Mouse (Mus musculus) heart, adult 18-20 months (tissue): ENCODE data around the gene Kcmf1. TPM values are rescaled to one million over a fixed set of nuclear protein-coding genes. Genes with fewer than 3 reads are reported as not detected.

ENCODE experiments used
- DNase-seq, 2 experiments: peaks; one replicate each; pipeline ENCODE4 v3.0.0; 2021 to 2022; ENCODE audit warnings: mixed read lengths in 1 of 2
- long read RNA-seq, 2 experiments: library from polyadenylated mRNA; stranded (forward); transcript quantifications; one replicate each; pipeline ENCODE4 v2.0.0; 2021
- total RNA-seq, 2 experiments: library from RNA; stranded (reverse); gene quantifications; 2 replicates each; pipeline ENCODE4 v1.2.3; 2021

Gene Kcmf1
- total RNA-seq: 100 to 1,000 TPM in 1 of 2 experiments, 10 to 100 TPM in 1; 97.7 to 104 TPM
- long read RNA-seq, experiment 1, transcript Kcmf1-201 (7 exons, 3,251 nt): major isoform, 75 of 118 reads
- long read RNA-seq, experiment 1, partial matches to known transcripts: 36 of 118 reads
- long read RNA-seq, experiment 1, other reads (novel, unspliced or antisense): 4 of 118 reads
- long read RNA-seq, experiment 2, transcript Kcmf1-201 (7 exons, 3,251 nt): major isoform, 26 of 59 reads
- long read RNA-seq, experiment 2, partial matches to known transcripts: 3 of 59 reads
- long read RNA-seq, experiment 2, other reads (novel, unspliced or antisense): 30 of 59 reads

DNA sequence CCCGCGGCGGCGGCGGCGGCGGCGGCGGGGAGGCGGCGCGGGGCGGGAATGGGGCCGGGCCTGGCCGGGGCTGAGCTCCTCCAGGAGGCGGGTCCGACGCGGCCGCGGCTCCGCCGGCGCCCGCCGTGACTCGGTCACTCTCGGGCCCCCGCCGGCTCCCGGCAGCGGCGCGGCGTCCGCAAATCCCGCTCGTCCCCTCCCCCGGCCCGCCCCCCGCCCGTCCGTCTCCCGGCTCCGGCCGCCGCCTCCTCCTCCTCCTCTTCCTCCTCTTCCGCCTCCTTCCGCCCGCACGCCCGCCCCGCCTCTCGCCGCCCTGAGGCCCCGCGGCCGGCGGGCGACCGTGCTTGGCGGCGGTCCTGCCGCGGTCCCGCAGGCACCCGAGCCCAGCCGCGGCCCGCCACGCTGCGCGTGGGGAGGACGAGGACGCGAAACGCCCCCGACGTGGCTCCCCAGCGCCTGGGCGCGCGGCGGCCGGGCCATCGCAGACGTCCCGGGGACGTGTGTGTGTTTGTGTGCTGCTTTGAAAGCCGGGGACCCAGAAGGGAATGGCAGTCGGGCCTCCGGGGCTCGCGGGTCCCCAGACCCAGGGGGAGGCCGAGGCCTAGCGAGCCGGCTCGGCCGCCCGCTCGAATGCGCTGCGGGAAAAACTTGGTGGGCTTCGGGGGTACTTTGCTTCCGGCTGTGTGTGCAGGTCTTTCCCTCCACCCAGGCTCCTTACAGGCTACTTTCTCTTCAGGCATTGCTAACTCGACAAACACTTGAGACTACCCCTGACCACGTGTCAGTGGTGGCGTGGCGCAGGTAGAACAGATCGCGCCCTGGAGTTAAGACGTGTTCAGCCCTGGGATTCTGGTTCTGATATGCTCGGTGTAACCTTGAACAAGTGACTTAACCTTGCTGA lies at the start of gene Kcmf1:
TSS of gene Kcmf1 (minus strand) at position 199 of the 901 bp plus-strand sequence.
- DNase-seq: peak; percentile 86 to 91

DNA sequence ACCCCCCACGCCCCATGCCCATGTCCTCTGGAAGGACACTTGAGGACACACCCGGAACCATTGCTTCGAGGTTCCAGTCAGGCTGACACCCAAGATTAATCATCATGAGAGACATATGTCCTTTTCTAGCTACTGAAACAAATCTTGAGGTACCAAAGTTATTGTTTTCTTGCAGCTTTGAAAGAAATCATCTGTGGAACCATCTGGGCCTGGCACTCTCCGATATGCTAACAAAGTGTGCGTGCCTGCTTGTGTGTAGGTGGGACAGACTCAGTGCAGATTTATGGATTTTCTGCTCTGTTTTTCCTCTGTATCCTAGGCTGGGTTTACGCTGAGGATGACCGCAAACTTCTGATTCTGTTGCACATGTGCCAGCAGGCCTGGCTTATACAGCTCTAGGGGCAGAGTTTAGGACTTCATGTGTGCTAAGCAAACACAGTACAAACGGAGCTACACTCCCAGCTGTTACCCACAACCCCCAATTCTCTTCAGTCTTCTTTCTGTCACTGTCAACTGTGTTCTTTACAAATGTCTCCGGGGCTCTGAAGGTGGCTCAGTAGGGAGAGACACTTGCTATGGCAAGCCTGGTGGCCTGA lies 49.5 kb upstream of the Kcmf1 start:
- DNase-seq: no peak

DNA sequence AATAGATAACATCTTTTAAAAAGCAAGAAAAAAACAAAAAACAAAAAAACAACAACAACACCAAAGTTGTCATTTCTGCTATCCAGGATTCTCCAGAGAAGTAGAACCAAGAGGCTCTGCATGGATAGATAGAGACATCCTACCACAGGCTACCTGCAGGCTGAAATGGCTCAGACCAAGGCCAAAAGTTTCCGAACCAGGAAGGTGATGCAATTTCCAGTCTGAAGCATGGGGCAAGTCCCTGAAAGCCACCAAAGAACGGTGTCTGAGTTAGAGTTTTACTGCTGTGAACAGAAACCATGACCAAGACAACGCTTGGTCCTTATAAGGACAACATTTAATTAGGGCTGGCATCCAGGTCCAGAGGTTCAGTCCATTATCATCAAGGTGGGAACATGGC lies 48.6 kb upstream of the Kcmf1 start:
- DNase-seq: no peak

- DNase-seq: peak in 1 of 2 experiments; percentile 46
Measured at GRCm38 (mm10) chr6:72947960-72948359, 48.2 kb upstream of the Kcmf1 start.

DNA sequence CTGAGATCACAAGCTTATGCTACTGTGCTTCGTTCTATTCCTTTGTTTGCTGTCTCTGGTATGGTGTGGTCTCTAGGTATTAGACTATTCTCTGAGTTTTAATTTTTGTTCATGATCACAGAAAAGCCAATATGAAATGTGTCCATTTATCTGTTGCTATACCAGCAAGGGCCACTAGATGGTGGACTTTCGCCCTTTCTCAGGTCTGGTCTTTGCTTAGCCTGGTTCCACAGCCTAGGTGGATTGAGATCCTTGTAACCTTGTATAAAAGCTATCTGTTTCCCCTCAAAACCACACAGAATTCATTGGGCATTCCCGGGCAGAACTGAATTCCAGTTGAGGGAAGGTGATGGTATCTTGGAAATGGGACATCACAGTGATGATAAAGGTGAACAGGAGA lies 40.7 kb upstream of the Kcmf1 start:
- DNase-seq: peak; percentile 60 to 86

DNA sequence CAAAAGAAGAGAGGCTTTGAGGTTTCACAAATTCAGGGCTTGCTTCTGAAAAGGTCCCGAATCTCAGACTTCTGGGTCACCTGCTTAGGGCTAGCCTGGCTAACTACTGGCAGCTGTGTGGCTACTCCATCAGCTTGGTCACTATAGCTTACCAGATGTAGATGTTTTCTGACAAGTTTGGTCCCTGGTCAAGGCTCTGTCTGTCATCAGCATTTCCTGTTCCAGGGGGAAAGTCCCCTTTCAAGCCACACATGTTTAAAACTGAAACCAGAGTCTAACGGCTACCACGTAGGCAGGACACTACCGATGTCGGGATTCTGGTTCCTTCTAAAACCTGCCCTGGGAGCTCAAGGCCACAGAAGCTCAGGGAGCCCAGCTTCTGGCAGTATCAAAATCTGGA lies 38.1 kb upstream of the Kcmf1 start:
- peak in 1 of 2 experiments; percentile 45 for DNase-seq

GRCm38 (mm10) chr6:72937430-72937829 lies 37.7 kb upstream of the Kcmf1 start:
- no peak for DNase-seq

GRCm38 (mm10) chr6:72932955-72933354 lies 33.2 kb upstream of the Kcmf1 start:
- no peak for DNase-seq

DNA sequence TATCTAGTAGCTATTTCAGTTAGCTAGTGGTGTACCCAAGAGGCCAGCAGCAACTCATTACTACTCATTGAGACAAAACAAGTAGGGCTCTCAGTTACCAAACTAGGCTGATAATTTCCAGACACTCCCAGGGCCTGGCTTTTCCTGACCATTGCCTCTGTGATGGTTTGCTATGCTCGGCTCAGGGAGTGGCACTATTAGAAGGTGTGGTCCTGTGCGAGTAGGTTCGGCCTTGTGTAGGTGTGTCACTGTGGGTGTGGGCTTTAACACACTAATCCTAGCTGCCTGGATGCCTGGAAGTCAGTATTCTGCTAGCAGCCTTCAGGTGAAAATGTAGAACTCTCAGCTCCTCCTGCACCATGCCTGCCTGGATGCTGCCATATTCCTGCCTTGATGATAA lies 31.8 kb upstream of the Kcmf1 start:
- DNase-seq: no peak

GRCm38 (mm10) chr6:72929795-72930398 lies 30.1 kb upstream of the Kcmf1 start:
- no peak for DNase-seq

DNA sequence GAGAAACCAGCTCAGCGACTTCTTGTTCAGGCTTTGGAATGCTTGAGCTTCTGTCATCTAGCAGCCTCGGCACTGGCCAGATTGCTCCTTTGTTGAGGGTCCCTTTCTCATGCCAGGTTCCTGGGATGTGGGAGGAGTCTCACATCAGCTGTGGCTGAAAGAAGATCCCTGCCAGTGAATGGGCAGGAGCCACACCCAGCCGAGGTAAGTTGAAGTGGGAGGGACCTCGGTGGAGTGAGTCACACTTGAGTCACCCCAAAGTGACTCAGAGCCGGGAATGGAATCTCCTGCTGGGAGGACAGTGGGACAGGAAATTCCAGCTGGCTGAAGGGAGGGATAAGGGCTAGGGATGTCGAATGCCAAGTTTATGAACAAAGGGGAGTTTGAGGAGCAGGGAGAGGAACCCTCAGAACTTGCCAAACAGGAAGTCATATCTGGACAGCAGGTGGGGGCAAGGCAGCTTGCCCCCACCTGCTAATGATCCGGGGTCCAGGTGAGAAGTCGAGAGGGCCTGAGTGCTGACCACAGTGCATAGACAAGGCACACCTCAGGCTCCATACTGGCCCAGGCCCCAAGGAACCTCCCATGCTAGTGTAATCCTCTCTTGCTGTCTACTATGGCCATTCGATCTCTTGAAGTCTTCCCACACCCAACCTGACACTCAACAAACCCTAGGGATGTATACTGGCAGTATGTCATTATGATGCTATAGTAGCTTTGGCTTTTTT lies 27.1 kb upstream of the Kcmf1 start:
- DNase-seq: peak; percentile 60 to 86

DNA sequence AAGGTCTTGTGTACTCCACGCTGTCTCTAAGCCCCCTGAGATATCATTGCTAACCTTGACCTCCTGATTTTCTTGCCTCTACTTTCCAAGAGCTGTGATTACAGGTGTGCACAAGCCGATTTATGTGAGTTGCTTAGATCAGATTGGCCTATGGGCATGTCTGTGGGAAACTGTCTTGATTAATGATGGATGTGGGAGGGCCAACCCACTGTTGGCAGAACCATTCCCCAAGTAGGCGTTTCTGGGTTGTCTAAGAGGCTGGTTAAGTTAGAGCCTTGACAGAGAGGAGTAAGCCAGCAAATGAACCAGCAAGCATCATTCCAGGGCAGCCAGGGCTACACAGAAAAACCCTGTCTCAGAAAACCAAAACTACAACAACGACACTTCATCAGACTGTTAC lies 26.3 kb upstream of the Kcmf1 start:
- no peak for DNase-seq

- no peak for DNase-seq
Measured at GRCm38 (mm10) chr6:72923381-72923780, 23.6 kb upstream of the Kcmf1 start.

DNA sequence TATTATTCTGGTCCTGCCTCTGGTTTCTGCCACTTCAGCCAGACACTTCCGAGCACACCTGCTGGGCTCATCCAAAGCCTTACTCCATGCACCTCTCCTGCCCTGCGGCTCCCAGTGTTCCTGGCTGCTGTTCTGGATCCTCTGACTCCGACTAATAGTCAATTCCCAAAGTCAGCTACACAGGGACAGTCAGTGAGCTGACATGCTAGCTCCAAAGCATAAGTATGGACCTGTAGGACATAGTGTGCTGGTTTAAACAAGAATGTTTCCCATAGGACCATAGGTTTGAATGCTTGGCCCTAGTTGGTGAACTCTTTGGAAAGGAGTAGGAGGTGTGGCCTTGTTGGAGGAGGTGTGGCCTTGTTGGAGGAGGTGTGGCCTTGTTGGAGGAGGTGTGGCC lies 21.3 kb upstream of the Kcmf1 start:
- DNase-seq: no peak

DNA sequence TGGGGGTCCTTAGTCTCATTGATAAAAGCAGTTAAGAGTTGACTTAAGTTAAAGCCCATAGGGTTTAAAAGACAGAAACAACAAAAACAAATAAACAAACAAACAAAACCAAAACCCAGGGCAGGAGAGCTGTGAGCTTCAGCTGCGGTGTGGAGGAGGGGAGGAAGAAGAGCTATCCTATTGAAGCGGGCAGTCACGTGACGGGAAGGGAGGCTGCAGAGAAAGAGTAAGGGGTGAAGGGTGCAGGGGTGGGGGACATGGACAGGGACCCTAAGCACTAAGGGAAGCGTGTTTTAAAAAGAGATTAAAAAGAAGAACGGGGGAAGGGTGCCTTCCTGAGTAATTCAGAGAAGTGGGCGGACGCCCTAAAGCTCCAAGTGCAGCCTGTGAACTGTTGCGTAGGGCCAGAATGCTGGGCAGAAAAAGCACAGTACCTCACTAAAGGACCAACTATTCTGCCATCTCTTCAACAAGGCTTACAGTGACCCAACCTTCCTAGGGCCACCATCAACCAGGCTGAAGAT lies 18.8 kb upstream of the Kcmf1 start:
- no peak for DNase-seq

- DNase-seq: no peak
Measured at GRCm38 (mm10) chr6:72916330-72916729, 16.6 kb upstream of the Kcmf1 start.

- no peak for DNase-seq
Measured at GRCm38 (mm10) chr6:72914087-72914749, 14.4 kb upstream of the Kcmf1 start.

DNA sequence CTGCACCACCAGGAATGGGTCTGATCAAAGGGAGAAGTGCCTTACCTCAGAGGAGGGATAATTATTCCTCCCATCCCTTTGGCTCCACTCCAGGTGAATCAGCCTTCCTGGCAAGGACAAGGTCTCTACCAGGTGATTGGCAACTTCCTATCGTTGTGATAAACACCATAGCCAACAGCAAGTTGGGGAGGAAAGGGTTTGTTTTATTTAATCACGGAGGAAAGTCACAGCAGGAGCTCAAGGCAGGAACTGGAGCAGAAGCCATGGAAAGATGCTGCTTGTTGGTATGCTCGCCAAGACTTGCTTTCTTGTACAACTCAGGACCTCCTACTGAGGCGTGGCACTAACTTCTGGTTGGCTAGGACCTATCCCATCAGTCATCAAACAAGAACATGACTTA lies 11.5 kb upstream of the Kcmf1 start:
- no peak for DNase-seq

DNA sequence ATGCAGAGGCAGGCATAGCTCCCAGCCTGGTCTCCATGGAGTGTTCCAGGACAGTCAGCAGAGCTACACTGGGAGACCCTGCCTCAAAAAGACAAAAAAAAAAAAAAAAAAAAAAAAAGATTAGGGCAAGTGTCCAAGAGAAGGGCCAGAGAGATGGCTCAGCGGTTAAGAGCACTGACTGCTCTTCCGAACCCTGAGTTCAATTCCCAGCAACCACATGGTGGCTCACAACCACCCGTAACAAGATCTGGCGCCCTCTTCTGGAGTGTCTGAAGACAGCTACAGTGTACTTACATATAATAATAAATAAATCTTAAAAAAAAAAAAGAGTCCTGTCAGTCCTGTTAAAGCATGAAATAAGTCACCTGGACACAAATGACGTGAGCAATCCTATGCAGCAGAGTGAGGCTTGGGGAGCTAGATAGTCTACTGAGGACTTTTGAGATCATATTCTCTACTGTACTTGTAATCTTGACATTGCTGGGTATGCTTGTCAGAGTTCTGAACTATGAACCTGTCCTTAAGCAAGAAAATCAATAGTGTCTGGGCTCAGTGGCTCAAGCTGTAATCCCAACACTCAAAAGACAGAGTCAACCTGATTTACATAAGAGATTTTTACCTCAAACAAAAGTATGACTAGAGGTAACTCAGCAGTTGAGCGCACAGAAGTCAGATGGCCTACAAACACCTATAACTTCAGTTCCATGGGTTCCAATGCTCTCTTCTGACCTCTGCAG lies 2.6 kb upstream of the Kcmf1 start:
- DNase-seq: no peak

DNA sequence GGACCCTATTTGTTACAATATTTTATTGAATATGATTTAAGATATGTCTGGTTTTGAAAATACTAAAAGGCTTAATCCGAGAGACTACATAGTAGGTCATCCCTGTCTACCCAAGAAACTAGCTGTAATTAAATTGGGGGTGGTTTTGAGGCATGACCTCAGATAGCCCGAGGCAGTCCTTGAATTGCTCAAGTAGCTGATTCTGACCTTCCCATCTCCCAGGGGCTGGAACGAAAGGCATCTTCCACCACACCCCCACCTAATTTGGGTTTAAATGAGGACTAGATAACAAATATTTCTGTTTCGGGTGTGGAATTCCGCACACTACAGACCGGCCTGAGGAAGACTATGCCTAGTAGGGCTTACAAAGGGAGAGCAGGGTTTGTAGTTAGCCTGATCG lies 1.2 kb upstream of the Kcmf1 start:
- no peak for DNase-seq
